Mouse (Mus musculus) ES-Bruce4 (cell line): ENCODE results near the gene Mutyh. TPM values are rescaled to one million over a fixed set of nuclear protein-coding genes. Genes with fewer than 3 reads are reported as not detected.

Source experiments
- H3K27ac ChIP-seq: 2 replicates; pipeline ENCODE4 v1.5.1; 2012; ENCODE audit warnings: low read length, inconsistent platforms; ENCODE audit not compliant: insufficient read depth
- H3K27me3 ChIP-seq: 2 replicates; pipeline ENCODE4 v1.6.1; 2012; ENCODE audit warnings: mild to moderate bottlenecking, low read length, inconsistent platforms; ENCODE audit not compliant: control insufficient read depth, poor library complexity, insufficient read depth, severe bottlenecking
- H3K36me3 ChIP-seq: 2 replicates; pipeline ENCODE4 v1.6.1; 2012; ENCODE audit warnings: inconsistent platforms, mild to moderate bottlenecking, low read length, moderate library complexity; ENCODE audit not compliant: control insufficient read depth, poor library complexity, insufficient read depth, severe bottlenecking
- H3K4me1 ChIP-seq: one replicate; pipeline ENCODE4 v1.8.1; 2011; ENCODE audit warnings: low read length; ENCODE audit not compliant: control insufficient read depth, insufficient read depth
- H3K4me3 ChIP-seq: 2 replicates; pipeline ENCODE4 v1.5.1; 2011; ENCODE audit warnings: low read depth, mild to moderate bottlenecking, low read length
- H3K9ac ChIP-seq: 2 replicates; pipeline ENCODE4 v1.6.1; 2012; ENCODE audit warnings: low read depth, mild to moderate bottlenecking, inconsistent platforms; ENCODE audit not compliant: poor library complexity, severe bottlenecking
- H3K9me3 ChIP-seq: replicated peaks from 2 replicates; pipeline ENCODE4 v1.6.1; 2012; ENCODE audit warnings: mild to moderate bottlenecking, low read length, inconsistent platforms; ENCODE audit not compliant: control insufficient read depth, poor library complexity, insufficient read depth, severe bottlenecking
- CTCF ChIP-seq: IDR thresholded peaks from one replicate; pipeline ENCODE4 v1.8.1; 2011; ENCODE audit warnings: low read depth, low read length
- EP300 ChIP-seq: IDR thresholded peaks from 2 replicates; pipeline ENCODE4 v1.6.1; 2011; ENCODE audit warnings: low read depth, low read length; ENCODE audit not compliant: insufficient read depth
- POLR2A ChIP-seq: IDR thresholded peaks from one replicate; pipeline ENCODE4 v1.8.1; 2011; ENCODE audit warnings: low read length; ENCODE audit not compliant: insufficient read depth
- polyA plus RNA-seq: library from polyadenylated mRNA; stranded (reverse); fragments of >200 nt; gene quantifications from 2 replicates; pipeline ENCODE4 v1.2.4, GENCODE M21; 2011; ENCODE audit warnings: low read depth; ENCODE audit not compliant: missing spikeins, insufficient read depth, insufficient read length

Gene Mutyh
- polyA plus RNA-seq, 1 experiment: 30.0 TPM

- Histone ChIP-seq H3K4me3 (no peak overlapping the region), H3K9ac (no peak overlapping the region), H3K36me3 (no peaks in the 10 kb centered on the region), H3K27ac (no peak overlapping the region), H3K27me3 (no peaks in the 10 kb centered on the region), H3K4me1 (no peaks in the 10 kb centered on the region), H3K9me3 (no peaks in the 10 kb centered on the region)
- TF ChIP-seq EP300: no peak
- TF ChIP-seq CTCF: no peak
- TF ChIP-seq POLR2A: no peak
These were observed 54.5 kb downstream of the Mutyh start for GRCm38 (mm10) chr4:116862023-116862422.

Other genes starting within 250 kb of the Mutyh start
- gene Ccdc17, start 211.1 kb upstream of the Mutyh start, polyA plus RNA-seq: 2.7 and 2.8 TPM in 2 replicates
- 514 and 595 TPM in 2 replicates for gene Nasp, start 179.8 kb upstream of the Mutyh start, polyA plus RNA-seq
- gene Akr1a1, start 156.0 kb upstream of the Mutyh start, polyA plus RNA-seq: 280 and 291 TPM in 2 replicates
- gene Prdx1, start 122.2 kb upstream of the Mutyh start, polyA plus RNA-seq: 1,922 and 2,187 TPM in 2 replicates
- 35.9 and 36.1 TPM in 2 replicates for gene Mmachc, start 99.3 kb upstream of the Mutyh start, polyA plus RNA-seq
- 45.2 and 49.0 TPM in 2 replicates for gene Ccdc163, start 99.2 kb upstream of the Mutyh start, polyA plus RNA-seq
- gene Tesk2, start 86.8 kb upstream of the Mutyh start, polyA plus RNA-seq: 20.6 and 21.9 TPM in 2 replicates
- gene Toe1, start 83 bp upstream of the Mutyh start, polyA plus RNA-seq: 14.9 and 19.2 TPM in 2 replicates
- gene Hpdl, start 14.0 kb downstream of the Mutyh start, polyA plus RNA-seq: 3.9 and 4.2 TPM in 2 replicates
- 2.1 and 2.5 TPM in 2 replicates for gene Zswim5, start 69.7 kb downstream of the Mutyh start, polyA plus RNA-seq
- gene Urod, start 186.7 kb downstream of the Mutyh start, polyA plus RNA-seq: 77.2 and 79.3 TPM in 2 replicates
- 6.4 and 7.9 TPM in 2 replicates for gene Hectd3, start 187.6 kb downstream of the Mutyh start, polyA plus RNA-seq
- 67.5 and 73.3 TPM in 2 replicates for gene Eif2b3, start 211.7 kb downstream of the Mutyh start, polyA plus RNA-seq